In the genomic region with DNA sequence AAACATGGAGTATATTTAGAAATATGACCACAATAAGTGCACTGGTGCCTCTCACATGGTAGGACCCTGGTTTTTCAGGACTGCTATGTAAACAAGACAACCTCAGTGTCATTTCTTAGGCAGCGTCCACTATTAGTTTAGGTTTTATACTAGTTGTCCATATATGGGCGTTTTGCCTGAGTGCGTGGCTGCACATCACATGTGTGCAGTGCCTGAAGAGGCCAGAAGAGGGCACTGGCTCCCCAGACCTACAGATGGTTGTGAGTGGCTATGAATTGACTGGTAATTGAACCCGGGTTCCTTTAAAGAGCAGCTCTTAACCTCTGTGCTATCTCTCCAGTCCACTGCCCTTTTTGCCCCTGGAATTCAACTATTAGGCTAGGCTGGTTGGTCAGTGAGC, we compare ENCODE assay signal across 14 mouse cellular contexts. TPM values are rescaled to one million over a fixed set of nuclear protein-coding genes. Genes with fewer than 3 reads are reported as not detected.
A peak's percentile ranks its signal among the peaks of the same experiment; 100 is the strongest.
DNase-seq lines count a peak whose midpoint lies in the region; ATAC-seq and TF ChIP-seq lines count a peak whose summit lies in the region.
"Had no signal": no experiment of that assay in that cellular context is flagged by ENCODE, and none has a peak within 500 bp of the region (broad histone marks: within the 10 kb centered on the region; RNA-seq: fewer than 3 reads in every experiment).

No protein-coding gene starts in this region.

- no peak for TF ChIP-seq POLR2A in ES-Bruce4 (IDR thresholded peaks at IDR 0.05; ENCODE audit: insufficient read depth, low read length)

- H3K4me1 ChIP-seq in forebrain, postnatal 0 days (ENCODE audit: insufficient read depth), result 0 out of 2 replicates have a peak, but pooled peaks cover 5% of the 10 kb centered on the region
- peaks cover 23% of the 10 kb centered on the region for H3K4me1 ChIP-seq in forebrain, embryonic 15.5 days
- H3K4me1 ChIP-seq in liver, postnatal 0 days (ENCODE audit: insufficient read depth), result no peaks in the 10 kb centered on the region
- H3K4me1 ChIP-seq in liver, embryonic 11.5 days (replicated peaks; ENCODE audit: control insufficient read depth, insufficient read depth, low read length), result no peaks in the 10 kb centered on the region
- no peaks in the 10 kb centered on the region for H3K4me1 ChIP-seq in ES-Bruce4 (ENCODE audit: control insufficient read depth, insufficient read depth, low read length)

- no peak overlapping the region for H3K9ac ChIP-seq in forebrain, postnatal 0 days
- no peak overlapping the region for H3K9ac ChIP-seq in forebrain, embryonic 15.5 days (replicated peaks)
- no peak overlapping the region for H3K9ac ChIP-seq in liver, postnatal 0 days (replicated peaks)
- no peak overlapping the region for H3K9ac ChIP-seq in liver, embryonic 11.5 days (ENCODE audit: low read depth, low read length)
- H3K9ac ChIP-seq in ES-Bruce4 (ENCODE audit: low read depth, poor library complexity, severe bottlenecking), result no peak overlapping the region
- H3K9ac ChIP-seq: limb, embryonic 13.5 days; neural tube, embryonic 12.5 days; stomach, embryonic 15.5 days had no signal

- TF ChIP-seq EP300 in liver, postnatal 0 days (IDR thresholded peaks at IDR 0.05; ENCODE audit: low read depth), result no peak
- no peak for TF ChIP-seq EP300 in ES-Bruce4 (IDR thresholded peaks at IDR 0.05; ENCODE audit: insufficient read depth, low read depth, low read length)

- WGBS in forebrain, postnatal 0 days, result 96% methylated on average over 4 of the region's 4 CpGs
- 94% methylated on average over 4 of the region's 4 CpGs for WGBS in forebrain, embryonic 15.5 days
- WGBS in liver, postnatal 0 days (ENCODE audit: insufficient replicate concordance), result 89% methylated on average over 4 of the region's 4 CpGs
- WGBS in liver, embryonic 11.5 days, result 87% methylated on average over 4 of the region's 4 CpGs

- no peaks in the 10 kb centered on the region for H3K9me3 ChIP-seq in forebrain, postnatal 0 days (ENCODE audit: low read length)
- no peaks in the 10 kb centered on the region for H3K9me3 ChIP-seq in forebrain, embryonic 15.5 days
- no peaks in the 10 kb centered on the region for H3K9me3 ChIP-seq in liver, postnatal 0 days (ENCODE audit: low read length)
- no peaks in the 10 kb centered on the region for H3K9me3 ChIP-seq in liver, embryonic 11.5 days (ENCODE audit: control insufficient read depth, low read length)
- no peaks in the 10 kb centered on the region for H3K9me3 ChIP-seq in ES-Bruce4 (replicated peaks; ENCODE audit: control insufficient read depth, insufficient read depth, low read length, poor library complexity, severe bottlenecking)
- H3K9me3 ChIP-seq: limb, embryonic 13.5 days; neural tube, embryonic 12.5 days; stomach, embryonic 15.5 days had no signal

- H3K27me3 ChIP-seq in forebrain, postnatal 0 days (ENCODE audit: insufficient read depth, low read length), result no peaks in the 10 kb centered on the region
- no peaks in the 10 kb centered on the region for H3K27me3 ChIP-seq in forebrain, embryonic 15.5 days
- no peaks in the 10 kb centered on the region for H3K27me3 ChIP-seq in liver, postnatal 0 days (ENCODE audit: insufficient read depth, low read length)
- no peaks in the 10 kb centered on the region for H3K27me3 ChIP-seq in liver, embryonic 11.5 days (replicated peaks; ENCODE audit: control insufficient read depth, insufficient read depth, low read length)
- no peaks in the 10 kb centered on the region for H3K27me3 ChIP-seq in ES-Bruce4 (ENCODE audit: control insufficient read depth, insufficient read depth, low read length, poor library complexity, severe bottlenecking)
- H3K27me3 ChIP-seq: limb, embryonic 13.5 days; megakaryocyte, embryonic 14.5 days; neural tube, embryonic 12.5 days; stomach, embryonic 15.5 days had no signal

- H3K27ac ChIP-seq in forebrain, postnatal 0 days (ENCODE audit: low read depth, low read length), result no peak overlapping the region
- no peak overlapping the region for H3K27ac ChIP-seq in forebrain, embryonic 15.5 days (replicated peaks)
- no peak overlapping the region for H3K27ac ChIP-seq in liver, postnatal 0 days (ENCODE audit: low read depth)
- no peak overlapping the region for H3K27ac ChIP-seq in liver, embryonic 11.5 days (ENCODE audit: low read depth, low read length)
- H3K27ac ChIP-seq in ES-Bruce4 (ENCODE audit: insufficient read depth, low read length), result no peak overlapping the region
- H3K27ac ChIP-seq: embryonic facial prominence, embryonic 10.5 days; limb, embryonic 13.5 days; neural tube, embryonic 12.5 days; stomach, embryonic 15.5 days had no signal

- DNase-seq in forebrain, postnatal 0 days, result no peak
- no peak for DNase-seq in liver, postnatal 0 days
- DNase-seq in liver, embryonic 11.5 days (ENCODE audit: low spot score), result no peak
- peak; percentile 31 for DNase-seq in induced T-regulatory cell, adult 2 months (ENCODE audit: low read depth)
- no peak for DNase-seq in left cerebral cortex, postnatal 36 days (ENCODE audit: low spot score in 2 of 2)
- DNase-seq: gastrocnemius, postnatal 25 days had no signal

- no peak overlapping the region for H3K4me3 ChIP-seq in forebrain, postnatal 0 days (ENCODE audit: low read depth, low read length)
- no peak overlapping the region for H3K4me3 ChIP-seq in forebrain, embryonic 15.5 days
- H3K4me3 ChIP-seq in liver, postnatal 0 days (ENCODE audit: low read depth, low read length), result no peak overlapping the region
- H3K4me3 ChIP-seq in liver, embryonic 11.5 days (ENCODE audit: low read depth, low read length), result no peak overlapping the region
- H3K4me3 ChIP-seq in ES-Bruce4 (ENCODE audit: low read depth, low read length), result no peak overlapping the region
- H3K4me3 ChIP-seq: embryonic facial prominence, embryonic 10.5 days; limb, embryonic 13.5 days; megakaryocyte, embryonic 14.5 days; neural tube, embryonic 12.5 days; stomach, embryonic 15.5 days had no signal

- no peak for ATAC-seq in forebrain, postnatal 0 days
- no peak for ATAC-seq in forebrain, embryonic 15.5 days (replicated peaks)
- ATAC-seq in liver, postnatal 0 days, result no peak
- no peak for ATAC-seq in liver, embryonic 11.5 days (replicated peaks; ENCODE audit: low FRiP score)
- no peak for ATAC-seq in inflammation-experienced regulatory T-cells, adult 6 months

- TF ChIP-seq CTCF in forebrain, postnatal 0 days (IDR thresholded peaks at IDR 0.05; ENCODE audit: low read depth), result peak; percentile 53
- peak; percentile 46 for TF ChIP-seq CTCF in liver, postnatal 0 days (IDR thresholded peaks at IDR 0.05; ENCODE audit: low read depth)
- TF ChIP-seq CTCF in ES-Bruce4 (IDR thresholded peaks at IDR 0.05; ENCODE audit: low read depth, low read length), result peak; percentile 48

- intact Hi-C loops in left cerebral cortex, postnatal 36 days (cut with DNase I), result loop anchor here (5.0 kb wide), 1 partner anchor 45 kb away; a partner anchor contains a TSS

- no peaks in the 10 kb centered on the region for H3K36me3 ChIP-seq in forebrain, postnatal 0 days (ENCODE audit: insufficient read depth)
- H3K36me3 ChIP-seq in forebrain, embryonic 15.5 days, result no peaks in the 10 kb centered on the region
- peaks cover 3% of the 10 kb centered on the region; the same call in 1 of the 2 replicates for H3K36me3 ChIP-seq in liver, postnatal 0 days (replicated peaks; ENCODE audit: insufficient read depth, low read length)
- peaks cover 4% of the 10 kb centered on the region; the same call in 1 of the 2 replicates for H3K36me3 ChIP-seq in liver, embryonic 11.5 days (ENCODE audit: control insufficient read depth, insufficient read depth, low read length)
- H3K36me3 ChIP-seq in ES-Bruce4 (ENCODE audit: control insufficient read depth, insufficient read depth, low read length, poor library complexity, severe bottlenecking), result no peaks in the 10 kb centered on the region
- H3K36me3 ChIP-seq: stomach, embryonic 15.5 days had no signal

- H3K4me2 ChIP-seq in forebrain, postnatal 0 days (ENCODE audit: low read depth), result no peak overlapping the region
- H3K4me2 ChIP-seq in forebrain, embryonic 15.5 days (replicated peaks), result no peak overlapping the region
- no peak overlapping the region for H3K4me2 ChIP-seq in liver, postnatal 0 days (ENCODE audit: low read depth, low read length)
- H3K4me2 ChIP-seq in liver, embryonic 11.5 days, result no peak overlapping the region
- H3K4me2 ChIP-seq: limb, embryonic 13.5 days; neural tube, embryonic 12.5 days; stomach, embryonic 15.5 days had no signal

RNA-seq across cellular contexts. Expression of a gene that starts 6.0 kb away (rescaled TPM):
- total RNA-seq in forebrain, postnatal 0 days (2014; rRNA removed), result 6.8 and 9.1 TPM in 2 replicates
- 6.8 and 8.1 TPM in 2 replicates for polyA plus RNA-seq in forebrain, postnatal 0 days (2015; fragmentation: Nextera tagmentation; extraction: Ambion mirVana)
- 7.3 and 8.2 TPM in 2 replicates for polyA plus RNA-seq in forebrain, embryonic 15.5 days (2015; fragmentation: Nextera tagmentation; extraction: Ambion mirVana)
- polyA plus RNA-seq in liver, postnatal 0 days (2015; fragmentation: Nextera tagmentation; extraction: Ambion mirVana), result 0.09 and 0.11 TPM in 2 replicates
- 0.38 and 0.58 TPM in 2 replicates for polyA plus RNA-seq in liver, embryonic 11.5 days (2014; fragmentation: Nextera tagmentation; extraction: Ambion mirVana)
- not detected in 2 replicates for polyA plus RNA-seq in ES-Bruce4 (2011; ENCODE audit: insufficient read depth, insufficient read length, low read depth, missing spikeins)
- total RNA-seq in left cerebral cortex, postnatal 36 days (2021), result 1 to 10 TPM; 2.9 to 3.3 TPM
- not detected for polyA plus RNA-seq in inflammation-experienced regulatory T-cells, adult 6 months (2017; shearing (Covaris generic))

RNA-seq across cellular contexts. Expression of a gene that starts 11.9 kb away (rescaled TPM):
- total RNA-seq in forebrain, postnatal 0 days (2014; rRNA removed), result not detected in 2 replicates
- 0.13 TPM in 1 of 2 replicates, not detected in the other for polyA plus RNA-seq in forebrain, postnatal 0 days (2015; fragmentation: Nextera tagmentation; extraction: Ambion mirVana)
- polyA plus RNA-seq in forebrain, embryonic 15.5 days (2015; fragmentation: Nextera tagmentation; extraction: Ambion mirVana), result 0.13 and 0.20 TPM in 2 replicates
- 1.9 and 2.0 TPM in 2 replicates for polyA plus RNA-seq in liver, postnatal 0 days (2015; fragmentation: Nextera tagmentation; extraction: Ambion mirVana)
- 1.5 and 1.6 TPM in 2 replicates for polyA plus RNA-seq in liver, embryonic 11.5 days (2014; fragmentation: Nextera tagmentation; extraction: Ambion mirVana)
- not detected in 2 replicates for polyA plus RNA-seq in ES-Bruce4 (2011; ENCODE audit: insufficient read depth, insufficient read length, low read depth, missing spikeins)
- total RNA-seq in left cerebral cortex, postnatal 36 days (2021), result under 1 TPM in 1 of 2 experiments, not detected in 1; 0.27 TPM
- not detected for polyA plus RNA-seq in inflammation-experienced regulatory T-cells, adult 6 months (2017; shearing (Covaris generic))

RNA-seq across cellular contexts. Expression of a gene that starts 39.4 kb away (rescaled TPM):
- total RNA-seq in forebrain, postnatal 0 days (2014; rRNA removed), result 3.2 and 3.3 TPM in 2 replicates
- 2.4 and 2.8 TPM in 2 replicates for polyA plus RNA-seq in forebrain, postnatal 0 days (2015; fragmentation: Nextera tagmentation; extraction: Ambion mirVana)
- polyA plus RNA-seq in forebrain, embryonic 15.5 days (2015; fragmentation: Nextera tagmentation; extraction: Ambion mirVana), result 1.3 and 1.5 TPM in 2 replicates
- polyA plus RNA-seq in liver, postnatal 0 days (2015; fragmentation: Nextera tagmentation; extraction: Ambion mirVana), result 14.5 and 14.7 TPM in 2 replicates
- polyA plus RNA-seq in liver, embryonic 11.5 days (2014; fragmentation: Nextera tagmentation; extraction: Ambion mirVana), result 13.4 and 15.1 TPM in 2 replicates
- polyA plus RNA-seq in ES-Bruce4 (2011; ENCODE audit: insufficient read depth, insufficient read length, low read depth, missing spikeins), result 0.82 and 0.91 TPM in 2 replicates
- total RNA-seq in left cerebral cortex, postnatal 36 days (2021), result 10 to 100 TPM; 13.5 to 14.0 TPM
- polyA plus RNA-seq in inflammation-experienced regulatory T-cells, adult 6 months (2017; shearing (Covaris generic)), result 1 to 10 TPM; 3.9 to 5.8 (median 5.2) TPM

RNA-seq across cellular contexts. Expression of a gene that starts 43.4 kb away (rescaled TPM):
- total RNA-seq in forebrain, postnatal 0 days (2014; rRNA removed), result 10.5 and 11.9 TPM in 2 replicates
- polyA plus RNA-seq in forebrain, postnatal 0 days (2015; fragmentation: Nextera tagmentation; extraction: Ambion mirVana), result 17.4 and 19.4 TPM in 2 replicates
- polyA plus RNA-seq in forebrain, embryonic 15.5 days (2015; fragmentation: Nextera tagmentation; extraction: Ambion mirVana), result 20.4 and 21.0 TPM in 2 replicates
- 7.5 and 9.5 TPM in 2 replicates for polyA plus RNA-seq in liver, postnatal 0 days (2015; fragmentation: Nextera tagmentation; extraction: Ambion mirVana)
- 49.4 and 52.0 TPM in 2 replicates for polyA plus RNA-seq in liver, embryonic 11.5 days (2014; fragmentation: Nextera tagmentation; extraction: Ambion mirVana)
- 44.5 and 48.7 TPM in 2 replicates for polyA plus RNA-seq in ES-Bruce4 (2011; ENCODE audit: insufficient read depth, insufficient read length, low read depth, missing spikeins)
- total RNA-seq in left cerebral cortex, postnatal 36 days (2021), result 10 to 100 TPM; 15.3 to 17.0 TPM
- polyA plus RNA-seq in inflammation-experienced regulatory T-cells, adult 6 months (2017; shearing (Covaris generic)), result 1 to 10 TPM; 4.6 to 5.6 (median 5.2) TPM
